Mouse (Mus musculus) ovary, adult 18-20 months (tissue): ENCODE data around the gene Armc10.
"Not testable (repeated sequence)": the region's sequence is repeated elsewhere in the genome, so short reads cannot be mapped to it uniquely, and the experiment has no call there.

Experiments
- DNase-seq: peaks from one replicate; pipeline ENCODE4 v3.0.0; 2022; ENCODE audit warnings: low spot score, mixed read lengths

Armc10 gene

GRCm38 (mm10) chr5:21702873-21703475, 57.4 kb downstream of the Armc10 start:
- DNase-seq = no peak

DNA sequence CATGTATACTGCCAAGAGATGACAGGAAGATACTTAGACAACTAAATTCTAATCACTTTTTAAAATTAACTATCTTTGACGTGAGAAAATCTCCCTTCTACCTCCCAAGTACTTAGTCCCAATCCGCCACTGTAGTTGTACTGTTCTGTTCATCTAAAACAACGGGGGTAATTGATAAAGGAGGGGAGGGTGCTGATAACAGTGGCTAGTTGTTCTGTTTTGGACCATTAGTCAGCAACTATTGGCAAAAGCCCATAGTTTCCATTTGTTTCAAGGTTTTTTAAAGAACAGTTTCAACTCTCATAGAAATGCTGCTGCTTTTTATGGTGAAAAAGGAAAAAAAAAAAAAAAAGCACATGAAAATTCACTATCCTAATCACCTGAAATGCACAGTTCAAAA, 58.1 kb downstream of the Armc10 start:
- no peak for DNase-seq

GRCm38 (mm10) chr5:21706546-21706945, 60.9 kb downstream of the Armc10 start:
- DNase-seq = no peak

DNA sequence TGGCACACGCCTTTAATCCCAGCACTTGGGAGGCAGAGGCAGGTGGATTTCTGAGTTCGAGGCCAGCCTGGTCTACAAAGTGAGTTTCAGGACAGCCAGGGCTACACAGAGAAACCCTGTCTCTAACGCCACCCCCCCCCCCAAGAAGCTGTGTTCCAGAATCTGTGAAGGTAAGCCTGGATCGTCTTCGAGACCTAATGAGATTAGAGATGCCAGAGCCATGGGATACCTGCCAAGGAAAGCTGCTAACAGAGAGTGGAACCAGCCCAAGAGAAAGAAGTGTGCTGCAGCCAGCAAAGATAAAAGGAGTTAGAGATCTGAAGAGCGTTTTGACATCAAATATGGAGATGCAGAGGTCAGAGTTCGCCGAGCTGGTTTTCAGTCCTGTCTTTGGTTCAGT, 62.4 kb downstream of the Armc10 start:
- not testable (repeated sequence) for DNase-seq
